Mouse (Mus musculus) liver, adult 2 months (tissue): ENCODE measurements around the gene Wdr1.
A peak's percentile ranks its signal among the peaks of the same experiment; 100 is the strongest.

ENCODE experiments used
- CTCF ChIP-seq: fragments of 200-500 bp; IDR thresholded peaks from 2 replicates; pipeline ENCODE4 v1.5.1; 2011; ENCODE audit warnings: low read depth, low read length, control low read depth
- POLR2A ChIP-seq: fragments of 200-500 bp; IDR thresholded peaks from 2 replicates; pipeline ENCODE4 v1.6.1; 2011; ENCODE audit warnings: low read length, control low read depth; ENCODE audit not compliant: insufficient read depth; ENCODE audit errors: extremely low read depth

DNA sequence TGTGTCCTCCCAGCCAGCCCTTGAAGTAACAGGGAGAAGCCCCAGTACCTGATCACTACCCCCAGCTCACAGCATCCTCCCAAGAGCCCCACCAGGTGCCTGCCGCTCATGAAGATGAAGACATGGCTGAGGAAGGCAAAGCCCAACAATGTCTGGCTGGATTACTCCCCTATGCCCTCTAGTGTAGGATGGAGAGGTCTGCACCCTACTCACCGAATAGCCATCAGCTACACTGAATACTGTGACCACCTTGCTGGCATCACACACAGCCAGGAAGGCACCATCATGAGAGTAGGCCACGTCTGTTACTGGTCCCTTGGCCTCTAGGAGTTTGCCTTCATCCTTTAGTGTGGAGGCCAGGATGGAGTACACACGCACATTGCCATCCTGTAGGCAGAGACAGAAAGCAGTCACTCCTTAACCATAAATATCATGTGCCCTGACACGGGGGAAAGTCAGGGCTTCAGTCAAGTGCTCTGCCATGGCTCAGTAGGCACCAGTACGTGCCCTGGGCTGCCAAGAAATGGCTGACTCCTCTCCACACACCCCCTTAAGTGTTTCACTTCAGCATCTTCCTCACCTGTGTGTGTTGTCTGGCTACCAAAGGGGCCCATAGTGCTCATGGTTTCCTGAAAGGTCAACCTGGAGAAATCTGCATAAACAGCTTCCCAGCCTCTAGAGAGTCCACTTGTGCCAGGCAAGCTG is 33.1 kb downstream of the Wdr1 start:
- TF ChIP-seq CTCF (peak; percentile 31; the same call in 1 of the 2 replicates), POLR2A (no peak)
